Mouse (Mus musculus) testis, adult 2 months (tissue): ENCODE measurements around the gene Kcns1.

Experiments
- CTCF ChIP-seq: fragments of 200-500 bp; IDR thresholded peaks from 2 replicates; pipeline ENCODE4 v1.5.1; 2012; ENCODE audit warnings: low read depth, mild to moderate bottlenecking, inconsistent platforms, low read length, moderate library complexity; ENCODE audit not compliant: control insufficient read depth, insufficient read depth, insufficient replicate concordance
- POLR2A ChIP-seq: fragments of 200-500 bp; IDR thresholded peaks from 2 replicates; pipeline ENCODE4 v1.6.1; 2012; ENCODE audit warnings: low read depth, mild to moderate bottlenecking, inconsistent platforms, low read length, moderate library complexity; ENCODE audit not compliant: control insufficient read depth

- TF ChIP-seq POLR2A (no peak), CTCF (no peak)
These were observed 12.4 kb upstream of the Kcns1 start for GRCm38 (mm10) chr2:164183340-164183739.
